Mouse (Mus musculus): Measurements from ENCODE around the gene Sag. TPM values are rescaled to one million over a fixed set of nuclear protein-coding genes. Genes with fewer than 3 reads are reported as not detected.

Gene Sag
- polyA plus RNA-seq, 1 experiment from 2014 or later: 3.2 TPM

DNA sequence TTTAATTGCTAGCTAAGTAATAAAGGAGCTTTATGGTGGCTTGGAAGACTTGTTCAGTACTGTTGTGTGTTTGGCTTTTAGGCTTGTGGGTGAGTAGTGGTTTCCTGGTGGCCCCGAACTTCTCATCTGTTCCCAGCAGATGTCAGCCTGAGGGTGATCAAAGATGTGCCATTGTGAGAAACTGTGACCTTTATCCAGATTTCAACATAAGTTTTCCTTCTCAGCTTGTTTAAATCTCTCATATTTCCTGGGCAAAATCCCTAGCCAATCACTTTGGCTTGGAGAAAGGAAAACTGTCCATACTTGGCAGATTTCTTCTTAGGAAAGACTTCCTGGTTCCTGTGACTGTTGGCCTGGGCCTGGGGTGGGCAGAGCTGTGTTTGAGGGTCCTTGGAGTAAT is 87.5 kb downstream of the Sag start:
- H3K27ac ChIP-seq: no peak overlapping the region
- no peaks in the 10 kb centered on the region for H3K27me3 ChIP-seq
- no peak overlapping the region for H3K4me2 ChIP-seq (replicated peaks)
- peaks cover 23% of the 10 kb centered on the region for H3K36me3 ChIP-seq
- no peak for ATAC-seq (ENCODE audit: low FRiP score, low read depth)
- H3K9ac ChIP-seq: no peak overlapping the region
- H3K4me1 ChIP-seq: no peaks in the 10 kb centered on the region
- H3K9me3 ChIP-seq: no peaks in the 10 kb centered on the region
- no peak overlapping the region for H3K4me3 ChIP-seq
- 65% methylated on average over 1 of the region's 1 CpGs for WGBS

DNA sequence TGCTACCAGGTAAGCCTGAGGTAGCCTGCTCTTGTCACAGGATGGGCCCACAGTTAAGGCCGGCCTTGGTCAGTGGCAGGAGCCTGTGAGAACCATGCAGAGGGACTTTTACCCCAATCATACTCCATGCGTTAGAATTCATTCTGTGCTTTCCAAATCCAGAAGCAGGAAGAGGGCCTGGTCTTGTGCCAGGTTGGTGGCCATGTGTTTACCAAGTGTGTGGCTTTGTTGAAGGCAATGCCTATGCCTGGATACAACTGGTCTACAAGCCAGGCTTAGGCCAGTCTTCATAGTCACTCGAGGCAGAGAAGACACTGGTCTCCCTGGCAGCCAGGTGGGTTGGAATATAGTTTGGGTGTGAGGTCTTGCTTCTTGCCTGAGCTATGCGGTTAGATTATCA is 88.2 kb downstream of the Sag start:
- Histone ChIP-seq H3K4me3 (no peak overlapping the region), H3K27ac (no peak overlapping the region), H3K9me3 (no peaks in the 10 kb centered on the region), H3K9ac (no peak overlapping the region), H3K4me1 (no peaks in the 10 kb centered on the region), H3K27me3 (no peaks in the 10 kb centered on the region), H3K4me2 (replicated peaks) (no peak overlapping the region), H3K36me3 (peaks cover 22% of the 10 kb centered on the region)
- WGBS: 92% methylated on average over 4 of the region's 4 CpGs
- ATAC-seq (ENCODE audit: low FRiP score, low read depth): no peak

DNA sequence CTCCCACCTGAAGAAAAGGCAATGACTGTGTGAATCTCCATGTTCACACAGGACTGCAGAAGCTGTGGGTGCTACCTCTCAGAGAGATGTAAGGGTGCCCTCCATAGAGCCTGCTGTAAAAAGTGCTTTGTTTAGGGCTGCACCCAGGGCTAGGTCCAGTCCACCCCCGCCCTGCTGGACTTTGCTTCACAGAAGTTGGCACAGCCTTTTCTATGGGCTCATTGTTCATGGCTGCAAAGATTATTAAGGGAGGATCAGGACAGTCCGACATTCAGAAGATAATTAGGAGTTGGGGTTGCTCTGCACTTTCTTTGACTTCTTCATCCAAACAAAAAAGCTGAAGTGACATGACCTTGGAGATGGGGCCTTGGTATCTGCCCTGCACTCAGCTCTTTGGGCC is 89.0 kb downstream of the Sag start:
- WGBS: 86% methylated on average over 2 of the region's 2 CpGs
- H3K27ac ChIP-seq: no peak overlapping the region
- peaks cover 16% of the 10 kb centered on the region; the same call in 1 of the 2 replicates for H3K36me3 ChIP-seq
- no peak overlapping the region for H3K4me2 ChIP-seq (replicated peaks)
- no peaks in the 10 kb centered on the region for H3K27me3 ChIP-seq
- H3K4me1 ChIP-seq: no peaks in the 10 kb centered on the region
- no peak for ATAC-seq (ENCODE audit: low FRiP score, low read depth)
- no peak overlapping the region for H3K9ac ChIP-seq
- H3K9me3 ChIP-seq: no peaks in the 10 kb centered on the region
- H3K4me3 ChIP-seq: no peak overlapping the region

DNA sequence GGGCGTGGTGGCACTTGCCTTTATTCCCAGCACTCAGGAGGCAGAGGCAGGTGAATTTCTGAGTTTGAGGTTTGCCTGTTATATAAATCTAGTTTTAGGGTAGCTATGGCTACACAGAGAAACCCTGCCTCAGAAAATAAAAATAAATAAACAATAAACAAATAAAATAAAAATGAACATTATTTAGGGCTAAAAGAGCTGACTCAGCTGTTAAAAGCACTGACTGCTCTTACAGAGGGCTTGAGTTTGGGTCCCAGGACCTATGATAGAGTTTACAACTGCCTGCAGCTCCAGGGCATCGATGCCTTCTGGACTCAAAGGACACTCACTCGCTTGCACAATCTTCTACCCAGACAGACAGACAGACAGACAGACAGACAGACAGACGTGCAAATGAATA is 89.9 kb downstream of the Sag start:
- Histone ChIP-seq H3K4me3 (no peak overlapping the region), H3K36me3 (peaks cover 16% of the 10 kb centered on the region; the same call in 1 of the 2 replicates), H3K4me1 (no peaks in the 10 kb centered on the region), H3K27ac (no peak overlapping the region), H3K9me3 (no peaks in the 10 kb centered on the region), H3K27me3 (no peaks in the 10 kb centered on the region), H3K9ac (no peak overlapping the region), H3K4me2 (replicated peaks) (no peak overlapping the region)
- WGBS: 89% methylated on average over 4 of the region's 4 CpGs
- no peak for ATAC-seq (ENCODE audit: low FRiP score, low read depth)

Other genes with a start within 250 kb of the Sag start
- 1.0 and 1.2 TPM in 2 replicates for gene Ngef, start 229.8 kb upstream of the Sag start, polyA plus RNA-seq (2015; fragmentation: Nextera tagmentation; extraction: Ambion mirVana)
- gene Inpp5d, start 183.4 kb upstream of the Sag start, polyA plus RNA-seq (2015; fragmentation: Nextera tagmentation; extraction: Ambion mirVana): 4.7 and 5.6 TPM in 2 replicates
- gene Atg16l1, start 47.8 kb upstream of the Sag start, polyA plus RNA-seq (2015; fragmentation: Nextera tagmentation; extraction: Ambion mirVana): 34.8 and 36.3 TPM in 2 replicates
- 30.7 and 36.6 TPM in 2 replicates for gene Dgkd, start 49.6 kb downstream of the Sag start, polyA plus RNA-seq (2015; fragmentation: Nextera tagmentation; extraction: Ambion mirVana)
- gene Usp40, start 204.9 kb downstream of the Sag start, polyA plus RNA-seq (2015; fragmentation: Nextera tagmentation; extraction: Ambion mirVana): 53.8 and 53.9 TPM in 2 replicates